Mouse (Mus musculus) liver, embryonic 11.5 days (tissue): ENCODE measurements at regions not wholly inside any gene's neighbourhood (a gene's known extent, or its start where the extent isn't known, plus 50 kb on each side); places are given as distances from the start of the nearest gene placed in this dataset.

Experiments
- ATAC-seq: fragments of 200-750 bp; cut with Nextera tagmentation; replicated peaks from 2 replicates; pipeline ENCODE4 v1.8.0; 2017; ENCODE audit warnings: moderate number of reproducible peaks, mild to moderate bottlenecking, moderate TSS enrichment, moderate library complexity; ENCODE audit not compliant: low FRiP score
- DNase-seq: peaks from one replicate; pipeline ENCODE4 v3.0.0-alpha.2; 2017; ENCODE audit warnings: low spot score
- H3K27ac ChIP-seq: fragments of 300-500 bp; sonication (generic); 2 replicates; pipeline ENCODE4 v1.5.1; 2014; ENCODE audit warnings: mild to moderate bottlenecking, low read depth, low read length, control low read depth
- H3K27me3 ChIP-seq: fragments of 300-500 bp; sonication (generic); replicated peaks from 2 replicates; pipeline ENCODE4 v1.6.1; 2014; ENCODE audit warnings: low read length, mixed read lengths; ENCODE audit not compliant: control insufficient read depth, insufficient read depth
- H3K36me3 ChIP-seq: fragments of 300-500 bp; sonication (generic); 2 replicates; pipeline ENCODE4 v1.6.1; 2014; ENCODE audit warnings: mild to moderate bottlenecking, low read length, moderate library complexity, mixed read lengths; ENCODE audit not compliant: control insufficient read depth, insufficient read depth
- H3K4me1 ChIP-seq: fragments of 300-500 bp; sonication (generic); replicated peaks from 2 replicates; pipeline ENCODE4 v1.6.1; 2014; ENCODE audit warnings: low read length, mixed read lengths; ENCODE audit not compliant: control insufficient read depth, insufficient read depth
- H3K4me2 ChIP-seq: fragments of 300-500 bp; sonication (generic); 2 replicates; pipeline ENCODE4 v1.6.1; 2014; ENCODE audit warnings: mild to moderate bottlenecking, control low read depth, moderate library complexity
- H3K4me3 ChIP-seq: fragments of 300-500 bp; sonication (generic); 2 replicates; pipeline ENCODE4 v1.5.1; 2014; ENCODE audit warnings: low read depth, low read length, control low read depth
- H3K9ac ChIP-seq: fragments of 300-500 bp; sonication (generic); 2 replicates; pipeline ENCODE4 v1.6.1; 2014; ENCODE audit warnings: low read depth, low read length, control low read depth
- H3K9me3 ChIP-seq: fragments of 300-500 bp; sonication (generic); 2 replicates; pipeline ENCODE4 v1.6.1; 2016; ENCODE audit warnings: low read length, inconsistent platforms, mixed read lengths; ENCODE audit not compliant: control insufficient read depth
- WGBS: fragments of 180-500 bp; shearing (Covaris S2); extraction: QIAGEN DNeasy Blood & Tissue Kit; methylation state at CpG from one replicate; pipeline ENCODE4 v1.1.7; 2014; 5-methylcytosine and 5-hydroxymethylcytosine counted together

- no peaks in the 10 kb centered on the region for H3K4me1 ChIP-seq
- H3K9ac ChIP-seq, result no peak overlapping the region
- H3K36me3 ChIP-seq, result no peaks in the 10 kb centered on the region
- 68% methylated on average over 11 of the region's 11 CpGs for WGBS
- no peaks in the 10 kb centered on the region for H3K27me3 ChIP-seq
- H3K4me3 ChIP-seq, result no peak overlapping the region
- H3K4me2 ChIP-seq, result no peak overlapping the region
- DNase-seq (no peak), ATAC-seq (no peak)
- H3K9me3 ChIP-seq, result no peaks in the 10 kb centered on the region
- no peak overlapping the region for H3K27ac ChIP-seq
These were observed 54.5 kb upstream of the Slc9a9 start for GRCm38 (mm10) chr9:94615205-94615604.

- no peaks in the 10 kb centered on the region for H3K27me3 ChIP-seq
- no peaks in the 10 kb centered on the region for H3K36me3 ChIP-seq
- no peak overlapping the region for H3K27ac ChIP-seq
- H3K9ac ChIP-seq, result no peak overlapping the region
- DNase-seq (no peak), ATAC-seq (no peak)
- no peak overlapping the region for H3K4me2 ChIP-seq
- H3K9me3 ChIP-seq, result no peaks in the 10 kb centered on the region
- WGBS, result 79% methylated on average over 6 of the region's 6 CpGs
- no peaks in the 10 kb centered on the region for H3K4me1 ChIP-seq
- H3K4me3 ChIP-seq, result no peak overlapping the region
These were observed 51.5 kb upstream of the Slc9a9 start for GRCm38 (mm10) chr9:94618079-94618786.
